Mouse (Mus musculus): ENCODE measurements around the gene Ifng. TPM values are rescaled to one million over a fixed set of nuclear protein-coding genes. Genes with fewer than 3 reads are reported as not detected.

Ifng gene
- total and polyA plus RNA-seq, 2 experiments from 2014 or later = not detected

GRCm38 (mm10) chr10:118419000-118419425 lies 21.8 kb upstream of the Ifng start:
- no peaks in the 10 kb centered on the region for H3K27me3 ChIP-seq (ENCODE audit: control insufficient read depth, insufficient read depth, low read length)
- no peak overlapping the region for H3K4me3 ChIP-seq (ENCODE audit: low read depth, low read length)
- DNase-seq (ENCODE audit: low spot score) = no peak
- H3K9me3 ChIP-seq (replicated peaks; ENCODE audit: control insufficient read depth, low read length) = no peaks in the 10 kb centered on the region
- TF ChIP-seq CTCF (IDR thresholded peaks at IDR 0.05; ENCODE audit: low read depth) = no peak
- TF ChIP-seq EP300 (IDR thresholded peaks at IDR 0.05; ENCODE audit: low read depth) = no peak
- no peak overlapping the region for H3K27ac ChIP-seq (ENCODE audit: low read depth)
- no peak for ATAC-seq (ENCODE audit: insufficient read depth, low read depth)
- 59% methylated on average over 7 of the region's 7 CpGs for WGBS
- no peak overlapping the region for H3K4me2 ChIP-seq (ENCODE audit: low read depth, low read length)
- no peaks in the 10 kb centered on the region for H3K36me3 ChIP-seq (replicated peaks; ENCODE audit: control insufficient read depth, insufficient read depth, low read length)
- H3K9ac ChIP-seq (replicated peaks; ENCODE audit: low read depth, low read length) = no peak overlapping the region
- H3K4me1 ChIP-seq (ENCODE audit: control insufficient read depth, insufficient read depth) = no peaks in the 10 kb centered on the region

- no peak overlapping the region for H3K27ac ChIP-seq (ENCODE audit: low read depth)
- no peak overlapping the region for H3K9ac ChIP-seq (replicated peaks; ENCODE audit: low read depth, low read length)
- no peak for TF ChIP-seq EP300 (IDR thresholded peaks at IDR 0.05; ENCODE audit: low read depth)
- TF ChIP-seq CTCF (IDR thresholded peaks at IDR 0.05; ENCODE audit: low read depth) = no peak
- H3K27me3 ChIP-seq (ENCODE audit: control insufficient read depth, insufficient read depth, low read length) = no peaks in the 10 kb centered on the region
- H3K4me3 ChIP-seq (ENCODE audit: low read depth, low read length) = no peak overlapping the region
- H3K4me2 ChIP-seq (ENCODE audit: low read depth, low read length) = no peak overlapping the region
- no peak for DNase-seq (ENCODE audit: low spot score)
- no peaks in the 10 kb centered on the region for H3K36me3 ChIP-seq (replicated peaks; ENCODE audit: control insufficient read depth, insufficient read depth, low read length)
- ATAC-seq (ENCODE audit: insufficient read depth, low read depth) = no peak
- no peaks in the 10 kb centered on the region for H3K4me1 ChIP-seq (ENCODE audit: control insufficient read depth, insufficient read depth)
- H3K9me3 ChIP-seq (replicated peaks; ENCODE audit: control insufficient read depth, low read length) = no peaks in the 10 kb centered on the region
These were observed 19.9 kb upstream of the Ifng start for GRCm38 (mm10) chr10:118420896-118421295.

GRCm38 (mm10) chr10:118435501-118435900 lies 5.3 kb upstream of the Ifng start:
- Histone ChIP-seq H3K4me3 (ENCODE audit: low read depth, low read length) (no peak overlapping the region), H3K27ac (ENCODE audit: low read depth) (no peak overlapping the region), H3K27me3 (ENCODE audit: control insufficient read depth, insufficient read depth, low read length) (no peaks in the 10 kb centered on the region), H3K4me1 (ENCODE audit: control insufficient read depth, insufficient read depth) (no peaks in the 10 kb centered on the region), H3K9me3 (replicated peaks; ENCODE audit: control insufficient read depth, low read length) (no peaks in the 10 kb centered on the region), H3K4me2 (ENCODE audit: low read depth, low read length) (no peak overlapping the region), H3K36me3 (replicated peaks; ENCODE audit: control insufficient read depth, insufficient read depth, low read length) (no peaks in the 10 kb centered on the region), H3K9ac (replicated peaks; ENCODE audit: low read depth, low read length) (no peak overlapping the region)
- ATAC-seq (ENCODE audit: insufficient read depth, low read depth) (no peak), DNase-seq (ENCODE audit: low spot score) (no peak)
- WGBS = 82% methylated on average over 6 of the region's 6 CpGs
- no peak for TF ChIP-seq CTCF (IDR thresholded peaks at IDR 0.05; ENCODE audit: low read depth)
- TF ChIP-seq EP300 (IDR thresholded peaks at IDR 0.05; ENCODE audit: low read depth) = no peak

- Histone ChIP-seq H3K27ac (ENCODE audit: low read depth) (no peak overlapping the region), H3K4me3 (ENCODE audit: low read depth, low read length) (no peak overlapping the region), H3K9me3 (replicated peaks; ENCODE audit: control insufficient read depth, low read length) (no peaks in the 10 kb centered on the region), H3K4me1 (ENCODE audit: control insufficient read depth, insufficient read depth) (no peaks in the 10 kb centered on the region), H3K27me3 (ENCODE audit: control insufficient read depth, insufficient read depth, low read length) (no peaks in the 10 kb centered on the region), H3K4me2 (ENCODE audit: low read depth, low read length) (no peak overlapping the region), H3K9ac (replicated peaks; ENCODE audit: low read depth, low read length) (no peak overlapping the region), H3K36me3 (replicated peaks; ENCODE audit: control insufficient read depth, insufficient read depth, low read length) (no peaks in the 10 kb centered on the region)
- no peak for DNase-seq (ENCODE audit: low spot score)
- TF ChIP-seq EP300 (IDR thresholded peaks at IDR 0.05; ENCODE audit: low read depth) = no peak
- TF ChIP-seq CTCF (IDR thresholded peaks at IDR 0.05; ENCODE audit: low read depth) = peak; percentile 47
- ATAC-seq (ENCODE audit: insufficient read depth, low read depth) = no peak
- 54% methylated on average over 3 of the region's 3 CpGs for whole genome bisulfite sequencing
These were observed 1.1 kb downstream of the Ifng start for GRCm38 (mm10) chr10:118441898-118442297.

- Histone ChIP-seq H3K9me3 (replicated peaks; ENCODE audit: control insufficient read depth, low read length) (no peaks in the 10 kb centered on the region), H3K4me2 (ENCODE audit: low read depth, low read length) (no peak overlapping the region), H3K36me3 (replicated peaks; ENCODE audit: control insufficient read depth, insufficient read depth, low read length) (no peaks in the 10 kb centered on the region), H3K4me1 (ENCODE audit: control insufficient read depth, insufficient read depth) (no peaks in the 10 kb centered on the region), H3K4me3 (ENCODE audit: low read depth, low read length) (no peak overlapping the region), H3K9ac (replicated peaks; ENCODE audit: low read depth, low read length) (no peak overlapping the region), H3K27ac (ENCODE audit: low read depth) (no peak overlapping the region), H3K27me3 (ENCODE audit: control insufficient read depth, insufficient read depth, low read length) (no peaks in the 10 kb centered on the region)
- TF ChIP-seq EP300 (IDR thresholded peaks at IDR 0.05; ENCODE audit: low read depth) = no peak
- TF ChIP-seq CTCF (IDR thresholded peaks at IDR 0.05; ENCODE audit: low read depth) = no peak
- 69% methylated on average over 6 of the region's 6 CpGs for WGBS
- no peak for ATAC-seq (ENCODE audit: insufficient read depth, low read depth)
- DNase-seq (ENCODE audit: low spot score) = no peak
These were observed 2.2 kb downstream of the Ifng start for GRCm38 (mm10) chr10:118442999-118443398.

- no peak overlapping the region for H3K4me2 ChIP-seq (ENCODE audit: low read depth, low read length)
- no peak overlapping the region for H3K4me3 ChIP-seq (ENCODE audit: low read depth, low read length)
- ATAC-seq (ENCODE audit: insufficient read depth, low read depth) (no peak), DNase-seq (ENCODE audit: low spot score) (no peak)
- H3K9me3 ChIP-seq (replicated peaks; ENCODE audit: control insufficient read depth, low read length) = no peaks in the 10 kb centered on the region
- WGBS = 79% methylated on average over 6 of the region's 6 CpGs
- H3K27ac ChIP-seq (ENCODE audit: low read depth) = no peak overlapping the region
- H3K27me3 ChIP-seq (ENCODE audit: control insufficient read depth, insufficient read depth, low read length) = no peaks in the 10 kb centered on the region
- H3K36me3 ChIP-seq (replicated peaks; ENCODE audit: control insufficient read depth, insufficient read depth, low read length) = no peaks in the 10 kb centered on the region
- H3K4me1 ChIP-seq (ENCODE audit: control insufficient read depth, insufficient read depth) = no peaks in the 10 kb centered on the region
- TF ChIP-seq CTCF (IDR thresholded peaks at IDR 0.05; ENCODE audit: low read depth) = no peak
- TF ChIP-seq EP300 (IDR thresholded peaks at IDR 0.05; ENCODE audit: low read depth) = no peak
- H3K9ac ChIP-seq (replicated peaks; ENCODE audit: low read depth, low read length) = no peak overlapping the region
These were observed 4.2 kb downstream of the Ifng start for GRCm38 (mm10) chr10:118445021-118445420.

All from heart, postnatal 0 days (tissue).